Mouse (Mus musculus) urinary bladder, postnatal 25 days (tissue): ENCODE results near the gene Gbp9.
"Not testable (repeated sequence)": the region's sequence is repeated elsewhere in the genome, so short reads cannot be mapped to it uniquely, and the experiment has no call there.

Source experiments
- DNase-seq: peaks from one replicate; pipeline ENCODE4 v3.0.0; 2022; ENCODE audit warnings: low spot score

Gbp9 gene

DNA sequence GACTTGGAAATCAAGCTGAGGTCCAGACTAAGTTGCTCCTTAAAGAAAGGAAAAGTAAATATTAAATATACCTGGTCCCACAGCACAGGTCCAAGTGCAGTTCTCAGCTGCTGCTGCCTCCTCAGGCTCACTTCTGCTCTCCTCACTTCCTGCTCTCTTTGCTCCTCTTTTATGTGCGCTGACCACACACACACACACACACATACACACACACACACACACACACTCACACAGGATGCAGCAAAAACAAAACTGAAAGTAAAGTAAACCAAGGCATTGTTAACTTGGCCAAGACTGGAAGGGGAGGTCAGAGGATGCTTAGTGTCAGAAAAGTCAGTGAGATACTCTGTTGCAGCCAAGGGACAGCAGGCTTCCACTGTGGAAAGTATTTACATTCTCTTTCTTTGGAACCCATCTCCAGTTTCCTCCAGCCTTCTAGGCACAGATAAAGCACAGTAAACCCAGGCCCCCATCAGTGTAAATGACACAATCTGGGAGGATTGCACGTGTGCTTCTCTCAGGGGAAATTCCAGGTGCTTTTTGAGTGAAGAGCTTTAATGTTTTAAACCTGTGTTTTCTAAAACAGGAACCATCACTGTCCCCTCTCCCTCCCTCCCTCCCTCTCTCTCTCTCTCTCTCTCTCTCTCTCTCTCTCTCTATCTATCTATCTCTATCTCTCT lies at the start of gene Gbp9, which contains the start of the genes Gbp8 and Gbp4:
TSS of gene Gbp9 (minus strand) at position 131 of the 680 bp plus-strand sequence.
TSS of gene Gbp8 (minus strand) at position 132 of the 680 bp plus-strand sequence.
TSS of gene Gbp4 (minus strand) at position 178 of the 680 bp plus-strand sequence.
- not testable (repeated sequence) for DNase-seq

DNA sequence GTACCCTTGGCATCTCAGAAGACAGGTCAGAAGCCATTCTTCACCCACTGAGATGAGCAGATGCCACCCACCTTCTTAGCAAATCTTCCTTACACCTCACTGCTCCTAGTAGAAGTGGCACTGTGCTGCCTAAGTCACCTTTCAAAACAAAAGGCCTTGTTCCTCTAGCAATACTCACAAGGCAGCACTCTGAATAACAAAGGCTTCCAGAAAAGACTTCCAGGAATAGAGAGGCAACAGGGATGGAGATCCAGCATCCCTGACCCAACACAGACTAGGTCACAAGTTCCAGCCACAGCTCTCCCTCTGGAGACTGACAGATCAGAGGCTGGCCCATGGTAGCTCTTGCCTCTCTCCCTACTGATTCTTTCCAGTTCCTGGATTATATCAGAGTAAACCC lies 42.1 kb upstream of the Gbp9 start:
- no peak for DNase-seq

DNA sequence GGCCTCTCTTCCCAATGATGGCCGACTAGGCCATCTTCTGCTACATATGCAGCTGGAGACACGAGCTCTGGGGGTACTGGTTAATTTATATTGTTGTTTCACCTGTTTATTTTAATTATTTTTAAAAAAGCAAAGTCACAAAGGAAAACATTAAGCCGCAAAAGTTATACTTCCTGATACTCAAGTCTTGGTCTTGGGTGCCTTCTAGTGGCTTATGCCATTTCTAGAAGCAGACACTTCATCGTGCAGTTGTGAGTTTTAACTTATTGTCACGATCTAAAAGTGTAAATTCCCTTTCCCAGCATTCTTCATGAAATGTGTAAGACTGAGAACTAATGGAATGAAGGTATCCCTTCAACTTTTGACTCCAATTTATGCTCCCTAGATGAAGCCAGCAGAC lies 17.2 kb upstream of the Gbp9 start:
- no peak for DNase-seq

DNA sequence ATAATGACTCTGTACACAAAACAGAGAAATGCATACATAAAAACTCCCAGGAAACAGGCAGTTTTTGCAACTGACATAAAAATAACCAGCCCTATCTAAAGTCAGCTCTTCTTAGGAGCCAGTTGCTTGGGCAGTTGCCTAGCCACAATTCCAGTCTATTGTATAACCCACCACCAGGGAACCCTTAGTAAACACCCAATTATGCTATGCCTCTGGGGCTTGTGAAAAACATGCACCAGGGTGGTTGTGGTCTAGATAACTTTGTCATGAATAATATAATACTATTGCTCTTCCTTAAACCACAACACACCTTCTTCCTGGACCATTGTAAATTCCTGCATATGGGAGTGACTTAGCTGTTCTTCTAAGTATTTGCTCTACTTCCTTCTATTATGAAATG lies 14.7 kb upstream of the Gbp9 start:
- no peak for DNase-seq

DNA sequence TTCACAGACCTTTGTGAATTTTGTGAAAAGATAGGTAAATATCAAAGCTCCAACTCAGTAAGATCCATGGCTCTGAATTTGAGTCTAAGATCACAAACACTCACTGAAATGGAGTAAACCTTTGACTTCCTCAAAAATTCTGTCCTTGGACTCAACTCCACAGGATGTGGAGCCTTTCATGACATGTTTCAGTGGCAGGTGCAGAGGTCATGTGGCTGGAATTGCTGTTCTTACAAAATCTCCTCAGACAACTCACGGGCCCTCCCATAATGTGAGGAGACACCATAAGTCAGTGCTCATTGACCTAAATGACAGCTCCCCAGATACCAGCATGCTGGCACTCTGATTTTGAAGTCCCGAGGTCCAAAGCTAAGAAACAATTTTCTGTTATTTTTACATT lies 8.7 kb upstream of the Gbp9 start:
- not testable (repeated sequence) for DNase-seq

DNA sequence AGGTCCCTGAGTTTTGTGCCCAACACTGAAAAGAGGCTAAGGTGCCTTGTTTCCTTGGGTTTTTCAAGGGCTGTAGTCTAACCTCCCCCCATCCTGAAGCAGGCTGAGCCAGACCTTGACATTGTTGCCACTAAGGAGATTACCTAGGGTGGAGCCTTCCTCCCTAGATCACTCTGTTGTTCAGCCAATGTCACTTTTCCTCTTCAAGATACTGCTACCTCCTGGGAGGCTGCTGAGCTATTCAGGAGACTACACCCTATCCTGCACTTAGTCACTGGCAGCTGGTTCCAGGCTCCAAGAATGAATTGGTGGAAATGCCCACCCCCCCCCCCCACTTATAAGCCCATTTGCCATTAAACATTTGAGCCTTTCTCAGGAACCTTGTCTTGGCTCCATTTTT lies 7.1 kb upstream of the Gbp9 start:
- no peak for DNase-seq

DNA sequence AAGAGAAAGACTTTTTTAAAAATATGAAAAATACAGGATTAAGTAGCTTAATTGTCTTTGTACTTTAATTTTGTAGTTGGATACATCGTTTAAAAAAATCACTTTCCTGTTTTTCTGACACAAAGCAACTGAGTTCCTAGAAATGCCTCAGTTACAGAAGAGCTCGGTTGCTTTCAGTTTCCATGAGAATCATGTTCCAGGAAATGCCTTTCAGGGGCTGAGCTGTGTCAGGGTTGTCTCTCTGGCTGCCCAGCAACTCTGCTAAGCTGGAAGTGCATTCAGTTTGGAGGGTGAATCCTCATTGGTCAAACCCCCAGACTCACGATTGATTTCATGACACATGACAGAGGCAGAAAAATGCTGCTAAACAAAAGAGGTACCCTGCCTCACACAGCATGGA lies 6.4 kb upstream of the Gbp9 start:
- DNase-seq, result not testable (repeated sequence)

DNA sequence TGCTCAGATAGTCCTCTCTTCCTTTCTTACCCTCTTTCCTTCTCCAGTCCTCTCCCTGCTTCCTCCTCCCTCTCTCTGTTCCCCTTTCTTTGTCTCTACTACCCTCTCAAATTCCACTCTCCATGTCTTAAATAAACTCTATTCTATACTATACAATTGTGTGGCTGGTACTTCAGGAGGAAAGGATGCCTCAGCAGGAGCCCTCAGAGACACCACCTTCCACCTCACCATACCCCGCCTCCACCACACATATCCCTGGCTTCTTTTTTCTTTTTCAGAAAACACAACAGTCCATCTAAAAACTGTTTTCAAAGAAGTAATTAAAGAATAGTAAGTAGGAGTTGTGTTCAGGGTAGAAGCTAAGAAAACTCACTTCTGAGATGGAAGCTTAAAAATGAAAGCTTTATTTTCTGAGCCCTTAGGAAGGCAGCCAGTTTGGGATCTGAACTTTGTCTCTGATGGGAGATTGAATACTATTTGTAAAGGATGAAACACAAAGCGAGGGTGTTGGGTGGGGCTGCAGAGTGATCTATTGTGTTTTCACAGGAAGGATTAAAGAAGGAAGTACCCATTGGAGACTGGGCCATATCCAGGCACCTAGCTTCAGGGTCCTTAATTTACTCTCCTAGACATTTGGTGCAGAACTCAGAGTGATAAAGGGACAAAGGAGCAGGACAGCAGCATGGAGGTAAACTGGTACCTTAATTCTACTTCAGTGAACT lies 911 bp upstream of the Gbp9 start:
- DNase-seq, result not testable (repeated sequence)

DNA sequence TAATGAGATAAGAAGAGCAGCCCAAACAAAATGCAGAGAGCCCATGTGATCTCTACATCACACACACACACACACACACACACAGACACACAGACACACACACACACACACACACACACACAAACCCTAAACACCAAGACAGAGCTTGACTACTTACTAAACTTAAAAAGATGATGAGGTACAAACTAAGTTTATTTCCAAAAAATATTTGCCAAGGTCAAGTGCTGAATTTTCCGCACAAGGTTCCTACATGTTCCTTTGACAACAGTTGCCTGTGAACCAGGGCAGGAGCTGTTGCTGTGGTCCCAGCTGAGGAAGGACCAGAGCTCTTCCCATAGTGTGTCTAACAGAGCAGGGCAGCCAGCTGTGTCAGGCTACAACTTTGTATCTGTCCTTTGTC lies 433 bp downstream of the Gbp9 start:
- DNase-seq, result no peak

DNA sequence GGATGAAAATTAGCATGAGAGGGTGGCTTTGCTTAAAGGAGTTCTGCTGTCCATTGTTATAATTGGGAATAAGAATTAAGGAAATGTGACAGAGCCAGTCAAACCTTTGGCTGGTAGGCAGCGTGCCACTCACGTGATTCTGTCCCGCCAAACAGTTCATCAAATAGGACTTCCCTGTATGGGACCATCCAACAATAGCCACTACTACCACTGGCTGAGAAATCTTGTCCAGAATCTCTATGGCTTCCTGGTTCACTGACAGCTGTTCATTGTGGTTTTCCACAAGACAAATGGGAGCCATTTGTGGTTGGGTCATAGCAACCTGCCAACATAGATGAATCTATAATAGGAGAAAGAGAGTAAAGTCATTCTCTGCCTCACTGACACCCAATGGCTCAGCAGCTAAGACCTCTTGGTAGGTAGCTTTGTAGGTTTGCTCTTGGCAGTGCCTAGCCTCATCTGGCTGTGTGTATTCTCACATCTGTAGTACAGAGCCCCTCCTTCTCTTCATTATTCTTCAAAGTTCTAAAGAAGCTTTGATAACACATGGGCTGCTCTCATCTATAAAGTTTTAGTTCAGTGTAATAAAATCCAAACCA lies 2.5 kb downstream of the Gbp9 start:
- not testable (repeated sequence) for DNase-seq

DNA sequence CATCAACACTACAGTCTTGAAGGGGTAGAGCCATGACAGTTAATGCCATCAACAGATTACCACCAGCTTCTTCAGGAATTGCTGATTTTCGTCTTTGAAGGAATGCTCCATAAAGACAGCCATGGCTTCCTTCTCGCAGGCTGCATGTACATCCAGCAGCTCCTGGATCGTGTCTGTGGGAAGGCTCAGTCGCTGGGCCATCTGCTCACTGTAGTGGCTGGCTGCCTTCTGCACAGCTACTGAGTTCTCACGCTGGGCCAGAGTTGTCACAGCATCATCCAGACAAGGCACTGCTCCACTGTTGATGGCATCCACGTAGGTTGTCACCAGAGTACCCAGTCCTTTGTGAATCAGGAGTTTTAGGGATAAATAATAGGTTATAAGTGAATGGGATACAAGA lies 17.6 kb downstream of the Gbp9 start:
- not testable (repeated sequence) for DNase-seq

DNA sequence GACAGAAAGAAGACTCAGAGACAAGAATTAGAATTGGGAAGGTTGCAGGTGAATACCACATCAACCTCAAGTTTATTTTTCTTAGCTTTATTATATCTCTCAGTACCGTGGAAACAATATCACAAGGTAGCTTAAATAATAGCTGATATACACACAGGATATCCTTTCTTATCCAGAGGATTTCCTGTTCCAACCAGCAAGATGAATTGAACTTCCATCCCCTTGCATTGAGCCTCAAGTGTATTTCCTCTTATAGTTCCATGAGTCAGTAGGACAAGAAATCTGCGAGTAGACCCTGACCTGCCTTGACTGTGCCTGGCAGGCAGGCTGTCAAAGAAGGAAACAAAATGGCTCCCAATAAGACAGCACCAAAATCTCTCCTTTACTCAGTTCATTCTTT lies 23.6 kb downstream of the Gbp9 start:
- no peak for DNase-seq

DNA sequence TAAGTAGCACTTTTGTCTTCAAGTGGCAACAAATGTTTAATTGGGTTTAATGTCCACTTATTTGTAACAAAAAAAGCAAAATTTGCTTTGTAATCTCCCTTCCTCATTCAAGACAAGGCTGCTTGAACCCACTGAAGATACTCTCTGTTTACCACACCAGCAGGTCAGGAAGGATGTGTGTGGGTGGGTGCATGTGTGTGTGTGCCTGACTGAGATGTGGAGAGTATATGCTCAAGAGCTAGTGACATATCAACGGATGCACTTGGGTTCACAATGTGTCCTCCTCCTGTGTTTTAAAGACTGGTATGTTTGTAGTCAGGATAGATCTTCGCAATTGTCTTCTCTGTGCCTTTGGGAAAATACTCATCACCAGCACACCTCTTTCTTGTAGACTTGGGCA lies 24.6 kb downstream of the Gbp9 start:
- DNase-seq, result no peak

DNA sequence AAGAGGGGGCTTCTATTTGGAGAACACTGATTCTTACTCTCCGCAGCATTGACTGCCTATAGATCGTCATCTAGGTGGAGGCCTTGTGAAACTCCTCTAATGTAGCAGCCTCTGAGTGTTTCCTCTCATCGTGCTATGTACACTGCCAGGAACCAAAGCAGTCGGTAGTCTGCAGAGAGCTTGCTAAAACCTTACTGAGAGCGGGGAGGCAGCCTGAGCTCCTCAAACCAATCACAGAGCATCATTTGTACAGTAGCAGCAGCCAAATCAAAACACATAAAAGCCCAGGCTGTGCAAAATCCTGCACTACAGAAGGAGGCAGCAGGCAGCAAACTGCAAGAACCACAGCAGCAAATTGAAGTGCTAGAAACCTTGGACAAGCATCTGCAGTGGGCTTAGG lies 25.7 kb downstream of the Gbp9 start:
- no peak for DNase-seq

DNA sequence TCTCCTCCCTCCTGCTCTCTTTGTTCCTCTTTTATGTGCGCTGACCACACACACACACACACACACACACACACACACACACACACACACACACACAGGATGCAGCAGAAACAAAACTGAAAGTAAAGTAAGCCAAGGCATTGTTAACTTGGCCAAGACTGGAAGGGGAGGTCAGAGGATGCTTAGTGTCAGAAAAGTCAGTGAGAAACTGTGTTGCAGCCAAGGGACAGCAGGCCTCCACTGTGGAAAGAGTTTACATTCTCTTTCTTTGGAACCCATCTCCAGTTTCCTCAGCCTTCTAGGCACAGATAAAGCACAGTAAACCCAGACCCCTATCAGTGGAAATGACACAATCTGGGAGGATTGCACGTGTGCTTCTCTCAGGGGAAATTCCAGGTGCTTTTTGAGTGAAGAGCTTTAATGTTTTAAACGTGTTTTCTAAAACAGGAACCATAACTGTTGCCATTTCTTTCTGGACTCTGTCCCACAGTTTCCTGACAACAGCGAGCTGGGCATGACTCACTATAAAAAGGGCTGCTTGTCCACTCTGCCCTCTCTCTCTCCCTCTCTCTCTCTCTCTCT lies 29.0 kb downstream of the Gbp9 start:
- DNase-seq, result peak; percentile 5

DNA sequence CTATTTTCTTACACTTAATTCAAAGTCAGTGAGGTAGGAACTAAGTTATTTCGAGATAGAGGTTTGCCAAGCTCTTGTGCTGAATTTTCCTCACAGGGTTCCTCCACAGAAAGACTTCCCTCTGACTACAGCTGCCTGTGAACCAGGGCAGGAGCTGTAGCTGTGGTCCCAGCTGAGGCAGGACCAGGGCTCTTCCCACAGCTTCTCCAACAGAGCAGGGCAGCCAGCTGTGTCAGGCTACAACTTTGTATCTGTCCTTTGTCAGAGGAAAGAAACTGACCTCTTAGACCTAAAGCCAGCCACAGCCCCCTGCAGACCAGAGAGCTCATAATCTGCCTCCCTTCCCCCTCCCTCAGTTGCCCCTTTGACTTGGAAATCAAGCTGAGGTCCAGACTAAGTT lies 29.6 kb downstream of the Gbp9 start:
- not testable (repeated sequence) for DNase-seq

DNA sequence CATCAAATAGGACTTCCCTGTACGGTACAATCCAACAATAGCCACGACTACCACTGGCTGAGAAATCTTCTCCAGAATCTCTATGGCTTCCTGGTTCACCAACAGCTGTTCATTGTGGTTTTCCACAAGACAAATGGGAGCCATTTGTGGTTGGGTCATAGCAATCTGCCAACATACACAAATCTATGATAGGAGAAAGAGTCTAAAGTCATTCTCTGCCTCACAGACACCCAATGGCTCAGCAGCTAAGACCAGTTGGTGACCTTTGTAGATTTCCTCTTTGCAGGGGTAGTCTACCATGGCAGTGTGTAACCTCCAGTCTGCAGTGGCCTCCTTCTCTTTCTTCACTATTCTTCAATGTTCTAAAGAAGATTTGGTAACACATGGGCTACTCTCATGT lies 33.6 kb downstream of the Gbp9 start:
- not testable (repeated sequence) for DNase-seq

DNA sequence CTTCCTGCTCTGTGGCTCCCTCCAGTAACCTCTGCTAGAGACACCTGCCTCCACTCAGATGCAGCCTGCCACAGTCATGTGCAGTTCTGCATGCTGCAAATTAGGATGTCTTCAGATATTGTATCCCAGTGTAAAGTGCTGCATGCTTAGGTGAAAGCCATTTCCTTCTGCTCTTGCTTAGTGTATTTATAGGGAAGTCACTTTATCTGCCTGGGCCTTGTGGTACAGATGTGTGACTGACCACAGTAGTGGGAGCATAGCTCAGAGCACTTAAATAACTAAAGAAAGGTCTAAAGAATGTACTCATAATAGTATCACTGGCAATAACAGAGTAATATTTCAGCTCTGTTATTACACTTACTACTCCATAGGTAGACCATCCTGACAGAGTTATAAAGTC lies 57.4 kb downstream of the Gbp9 start:
- no peak for DNase-seq

DNA sequence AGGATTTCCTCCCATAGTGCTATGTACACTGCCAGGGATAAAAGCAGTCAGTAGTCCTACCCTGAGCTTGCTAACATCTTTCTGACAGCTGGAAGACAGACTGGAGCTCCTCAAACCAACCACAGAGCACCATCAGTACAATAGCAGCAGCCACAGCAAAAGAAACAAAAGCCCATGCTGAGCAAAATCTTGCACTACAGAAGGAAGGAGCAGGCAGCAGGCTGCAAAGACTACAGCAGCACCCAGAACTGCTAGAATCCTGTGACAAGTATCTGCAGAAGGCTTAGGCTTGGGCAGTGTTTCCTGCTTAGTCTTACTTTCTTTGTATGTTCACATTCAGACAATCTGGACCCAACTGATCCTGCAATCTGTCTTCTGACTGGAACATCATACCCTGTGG lies 71.0 kb downstream of the Gbp9 start:
- not testable (repeated sequence) for DNase-seq

DNA sequence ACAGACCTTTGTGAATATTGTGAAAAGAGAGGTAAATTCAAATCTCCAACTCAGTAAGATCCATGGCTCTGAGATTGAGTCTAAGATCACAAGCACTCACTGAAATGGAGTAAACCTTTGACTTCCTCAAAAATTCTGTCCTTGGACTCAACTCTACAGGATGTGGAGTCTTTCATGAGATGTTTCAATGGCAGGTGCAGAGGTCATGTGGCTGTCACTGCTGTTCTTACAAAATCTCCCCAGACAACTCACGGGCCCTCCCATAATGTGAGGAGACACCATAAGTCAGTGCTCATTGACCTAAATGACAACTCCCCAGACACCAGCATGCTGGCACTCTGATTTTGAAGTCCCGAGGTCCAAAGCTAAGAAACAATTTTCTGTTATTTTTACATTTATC lies 74.9 kb downstream of the Gbp9 start:
- not testable (repeated sequence) for DNase-seq

DNA sequence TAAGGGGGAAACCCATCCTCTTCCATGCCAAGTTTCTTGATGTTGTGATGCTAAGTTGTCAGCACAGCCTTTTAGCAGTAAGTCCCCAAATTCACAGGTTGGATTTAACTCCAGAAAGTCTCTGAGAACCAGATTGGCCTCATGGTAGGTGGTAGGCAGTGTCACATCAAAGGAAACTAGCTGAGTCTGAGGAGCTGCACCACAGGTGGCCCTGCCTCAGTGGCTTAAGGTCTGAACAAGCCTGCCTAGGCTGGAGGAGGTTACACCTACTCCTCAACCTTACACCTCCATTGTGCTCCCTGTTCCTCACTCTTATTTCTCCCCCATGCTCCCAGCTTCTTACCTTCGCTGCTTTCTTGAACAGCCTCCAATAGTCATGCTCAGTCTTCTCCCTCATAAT lies 76.0 kb downstream of the Gbp9 start:
- no peak for DNase-seq

DNA sequence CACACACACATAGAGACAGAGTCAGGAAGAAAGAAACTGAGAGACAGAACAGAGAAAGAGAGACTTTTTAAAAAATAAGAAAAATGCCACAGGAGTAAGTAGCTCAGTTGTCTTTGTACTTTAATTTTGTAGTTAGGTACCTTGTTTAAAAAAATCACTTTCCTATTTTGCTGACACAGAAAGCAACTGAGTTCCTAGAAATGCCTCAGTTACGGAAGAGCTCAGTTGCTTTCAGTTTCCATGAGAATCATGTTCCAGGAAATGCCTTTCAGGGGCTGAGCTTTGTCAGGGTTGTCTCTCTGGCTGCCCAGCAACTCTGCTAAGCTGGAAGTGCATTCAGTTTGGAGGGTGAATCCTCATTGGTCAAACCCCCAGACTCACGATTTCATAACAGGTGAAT lies 76.9 kb downstream of the Gbp9 start:
- not testable (repeated sequence) for DNase-seq

DNA sequence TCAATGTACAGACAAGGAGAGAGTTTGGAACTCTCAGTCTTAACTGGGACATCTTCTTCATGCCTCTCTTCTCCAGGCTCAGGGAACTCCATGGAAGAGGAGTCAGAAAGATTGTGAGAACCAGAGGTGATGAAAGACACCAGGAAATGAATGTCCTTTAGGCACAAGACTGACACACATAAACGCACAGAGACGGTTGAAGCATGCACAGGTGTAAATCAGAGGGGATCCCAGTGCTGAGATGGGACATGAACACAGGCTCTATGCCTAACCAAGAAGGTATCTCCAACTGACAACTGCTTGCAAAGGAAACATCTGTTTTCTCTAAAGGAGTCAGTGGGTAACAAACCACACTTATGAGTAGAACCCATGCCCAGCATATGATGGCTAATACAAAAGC lies 79.1 kb downstream of the Gbp9 start:
- no peak for DNase-seq
